ENCODE assay signal across 23 mouse cellular contexts in genomic region chr16:32736022-32736421, GRCm38 (mm10). TPM values are rescaled to one million over a fixed set of nuclear protein-coding genes. Genes with fewer than 3 reads are reported as not detected.
DNase-seq lines count a peak whose midpoint lies in the region; ATAC-seq and TF ChIP-seq lines count a peak whose summit lies in the region.
"Had no signal": no experiment of that assay in that cellular context is flagged by ENCODE, and none has a peak within 500 bp of the region (broad histone marks: within the 10 kb centered on the region; RNA-seq: fewer than 3 reads in every experiment).

No protein-coding gene starts in this region.

- no peaks in the 10 kb centered on the region for H3K4me1 ChIP-seq in embryonic facial prominence, embryonic 15.5 days
- H3K4me1 ChIP-seq in intestine, embryonic 15.5 days (replicated peaks) = peaks cover 15% of the 10 kb centered on the region
- no peaks in the 10 kb centered on the region for H3K4me1 ChIP-seq in lung, embryonic 16.5 days (replicated peaks; ENCODE audit: control insufficient read depth, insufficient read depth, low read length)
- peaks cover 27% of the 10 kb centered on the region for H3K4me1 ChIP-seq in small intestine, adult 2 months (ENCODE audit: control insufficient read depth, insufficient read depth, insufficient read length, low read length)
- H3K4me1 ChIP-seq: embryonic facial prominence, embryonic 13.5 days; limb, embryonic 10.5 days; neural tube, embryonic 15.5 days had no signal

- no peak overlapping the region for H3K27ac ChIP-seq in embryonic facial prominence, embryonic 15.5 days (replicated peaks)
- peak overlapping the region; percentile 17; the same call in 1 of the 2 replicates for H3K27ac ChIP-seq in intestine, embryonic 15.5 days
- H3K27ac ChIP-seq in lung, embryonic 16.5 days (ENCODE audit: low read length) = peak overlapping the region; percentile 29
- peak overlapping the region; percentile 73 for H3K27ac ChIP-seq in small intestine, adult 2 months (ENCODE audit: insufficient read depth, low read depth, low read length)
- H3K27ac ChIP-seq: embryonic facial prominence, embryonic 13.5 days; heart, adult 2 months; limb, embryonic 10.5 days; macrophage; neural tube, embryonic 15.5 days had no signal

- TF ChIP-seq POLR2A in small intestine, adult 2 months (IDR thresholded peaks at IDR 0.05; ENCODE audit: low read depth, low read length) = peak; percentile 63

- H3K27me3 ChIP-seq in embryonic facial prominence, embryonic 15.5 days = no peaks in the 10 kb centered on the region
- H3K27me3 ChIP-seq in intestine, embryonic 15.5 days (replicated peaks) = no peaks in the 10 kb centered on the region
- H3K27me3 ChIP-seq in lung, embryonic 16.5 days (ENCODE audit: control insufficient read depth, insufficient read depth, low read depth, low read length) = no peaks in the 10 kb centered on the region
- no peaks in the 10 kb centered on the region for H3K27me3 ChIP-seq in small intestine, adult 2 months (ENCODE audit: control insufficient read depth, insufficient read depth, low read length)
- H3K27me3 ChIP-seq: embryonic facial prominence, embryonic 13.5 days; neural tube, embryonic 15.5 days had no signal

- no peaks in the 10 kb centered on the region for H3K9me3 ChIP-seq in embryonic facial prominence, embryonic 15.5 days (replicated peaks)
- no peaks in the 10 kb centered on the region for H3K9me3 ChIP-seq in intestine, embryonic 15.5 days
- H3K9me3 ChIP-seq in lung, embryonic 16.5 days (ENCODE audit: control insufficient read depth, low read length) = no peaks in the 10 kb centered on the region
- H3K9me3 ChIP-seq: embryonic facial prominence, embryonic 13.5 days; limb, embryonic 10.5 days; neural tube, embryonic 15.5 days had no signal

- H3K4me2 ChIP-seq in embryonic facial prominence, embryonic 15.5 days (replicated peaks) = no peak overlapping the region
- H3K4me2 ChIP-seq in intestine, embryonic 15.5 days (replicated peaks) = peak overlapping the region; percentile 34; the same call in 1 of the 2 replicates
- no peak overlapping the region for H3K4me2 ChIP-seq in lung, embryonic 16.5 days (ENCODE audit: low read depth, low read length)
- H3K4me2 ChIP-seq: embryonic facial prominence, embryonic 13.5 days; neural tube, embryonic 15.5 days had no signal

- H3K4me3 ChIP-seq in embryonic facial prominence, embryonic 15.5 days (replicated peaks) = no peak overlapping the region
- H3K4me3 ChIP-seq in intestine, embryonic 15.5 days (replicated peaks) = no peak overlapping the region
- no peak overlapping the region for H3K4me3 ChIP-seq in lung, embryonic 16.5 days (ENCODE audit: low read length)
- H3K4me3 ChIP-seq in small intestine, adult 2 months (ENCODE audit: low read depth, low read length) = peak overlapping the region; percentile 55
- H3K4me3 ChIP-seq: embryonic facial prominence, embryonic 13.5 days; heart, adult 2 months; limb, embryonic 10.5 days; neural tube, embryonic 15.5 days had no signal

- no peak for TF ChIP-seq CTCF in small intestine, adult 2 months (IDR thresholded peaks at IDR 0.05; ENCODE audit: extremely low read depth, insufficient read length, insufficient replicate concordance, low read depth, low read length)

- no peaks in the 10 kb centered on the region for H3K36me3 ChIP-seq in embryonic facial prominence, embryonic 15.5 days
- no peaks in the 10 kb centered on the region for H3K36me3 ChIP-seq in intestine, embryonic 15.5 days
- no peaks in the 10 kb centered on the region for H3K36me3 ChIP-seq in lung, embryonic 16.5 days (ENCODE audit: control insufficient read depth, insufficient read depth, low read length)
- H3K36me3 ChIP-seq in small intestine, adult 2 months (ENCODE audit: control insufficient read depth, insufficient read depth, low read length) = no peaks in the 10 kb centered on the region
- H3K36me3 ChIP-seq: embryonic facial prominence, embryonic 13.5 days; limb, embryonic 10.5 days; neural tube, embryonic 15.5 days had no signal

- WGBS in embryonic facial prominence, embryonic 15.5 days = 38% methylated on average over 3 of the region's 3 CpGs
- WGBS in intestine, embryonic 15.5 days = 44% methylated on average over 3 of the region's 3 CpGs
- WGBS in lung, embryonic 16.5 days = 28% methylated on average over 3 of the region's 3 CpGs
- 25% methylated on average over 3 of the region's 3 CpGs for WGBS in small intestine, adult 2 months

- DNase-seq in urinary bladder, postnatal 14 days (ENCODE audit: low spot score) = no peak
- no peak for DNase-seq in thymus, postnatal 10 days (ENCODE audit: low spot score in 2 of 2)
- no peak for DNase-seq in kidney, adult 11 months
- DNase-seq: adrenal gland, adult 2 months; cerebellum, postnatal 10 days; gastrocnemius, postnatal 25 days; heart, adult 2 months; heart, postnatal 4 days; kidney, adult 8-10 months; kidney, postnatal 36 days; midbrain, embryonic 14.5 days; thymus, adult 2 months had no signal

- peak; percentile 44; the same call in 1 of the 2 replicates for ATAC-seq in embryonic facial prominence, embryonic 15.5 days (ENCODE audit: insufficient number of reproducible peaks, low FRiP score, low TSS enrichment, low read depth)
- ATAC-seq in intestine, embryonic 15.5 days = peak; percentile 56
- peak; percentile 88 for ATAC-seq in lung, embryonic 16.5 days (ENCODE audit: low read depth)
- ATAC-seq: forebrain, embryonic 16.5 days; hindbrain, embryonic 16.5 days had no signal

- H3K9ac ChIP-seq in embryonic facial prominence, embryonic 15.5 days = no peak overlapping the region
- H3K9ac ChIP-seq in intestine, embryonic 15.5 days = no peak overlapping the region
- no peak overlapping the region for H3K9ac ChIP-seq in lung, embryonic 16.5 days (ENCODE audit: low read length)
- H3K9ac ChIP-seq: embryonic facial prominence, embryonic 13.5 days; neural tube, embryonic 15.5 days had no signal

RNA-seq across cellular contexts. Expression of gene Muc4, which starts 0.3 kb away (rescaled TPM):
- 1.2 and 2.3 TPM in 2 replicates for polyA plus RNA-seq in embryonic facial prominence, embryonic 15.5 days (2015; fragmentation: Nextera tagmentation; extraction: Ambion mirVana)
- polyA plus RNA-seq in intestine, embryonic 15.5 days (2015; fragmentation: Nextera tagmentation; extraction: Ambion mirVana) = 1.7 and 2.5 TPM in 2 replicates
- polyA plus RNA-seq in lung, embryonic 16.5 days (2015; fragmentation: Nextera tagmentation; extraction: Ambion mirVana) = 1.6 and 3.4 TPM in 2 replicates
- 18.8 and 39.8 TPM in 2 replicates for polyA plus RNA-seq in small intestine, adult 2 months (2012; rRNA removed)
- polyA plus RNA-seq: adrenal gland, adult 2 months; forebrain, embryonic 16.5 days; heart, embryonic 14.5 days; hindbrain, embryonic 16.5 days; limb, embryonic 10.5 days; macrophage had no signal
